ENCODE assay signal across 22 mouse cellular contexts in the genomic region with DNA sequence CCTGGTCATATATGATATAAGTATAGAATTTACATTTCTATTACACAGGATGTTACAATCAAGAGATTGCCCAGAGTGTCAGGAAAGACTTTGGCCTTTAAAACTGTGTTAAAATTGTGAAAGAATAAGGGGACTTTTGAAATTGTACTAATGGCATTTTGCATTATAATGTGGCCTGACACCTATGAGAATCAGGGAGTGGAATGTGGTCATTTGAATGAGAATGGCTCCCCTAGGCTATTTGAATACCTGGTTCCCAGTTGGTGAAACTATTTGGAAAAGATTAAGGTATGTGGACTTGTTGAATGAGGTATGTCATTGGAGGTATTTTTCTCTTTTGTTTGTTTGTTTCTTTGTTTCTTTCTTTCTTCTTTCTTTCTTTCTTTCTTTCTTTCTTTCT.
"Had no signal": no experiment of that assay in that cellular context is flagged by ENCODE, and none has a peak within 500 bp of the region (broad histone marks: within the 10 kb centered on the region; RNA-seq: fewer than 3 reads in every experiment).

No protein-coding gene starts in this region.

- H3K27ac ChIP-seq: heart, adult 2 months; heart, embryonic 13.5 days; heart, embryonic 15.5 days; hindbrain, embryonic 12.5 days; hindbrain, embryonic 14.5 days; intestine, embryonic 15.5 days; limb, embryonic 10.5 days; limb, embryonic 12.5 days; liver, embryonic 13.5 days; liver, embryonic 15.5 days had no signal

- H3K4me3 ChIP-seq: heart, adult 2 months; heart, embryonic 13.5 days; heart, embryonic 15.5 days; hindbrain, embryonic 12.5 days; intestine, embryonic 15.5 days; limb, embryonic 10.5 days; limb, embryonic 12.5 days; liver, embryonic 13.5 days; liver, embryonic 15.5 days had no signal

- H3K27me3 ChIP-seq: heart, embryonic 13.5 days; heart, embryonic 15.5 days; hindbrain, embryonic 12.5 days; intestine, embryonic 15.5 days; limb, embryonic 12.5 days; liver, embryonic 13.5 days; liver, embryonic 15.5 days had no signal

- H3K9me3 ChIP-seq: heart, embryonic 13.5 days; heart, embryonic 15.5 days; hindbrain, embryonic 12.5 days; intestine, embryonic 15.5 days; limb, embryonic 10.5 days; limb, embryonic 12.5 days; liver, embryonic 13.5 days; liver, embryonic 15.5 days had no signal

- H3K36me3 ChIP-seq: heart, embryonic 13.5 days; heart, embryonic 15.5 days; hindbrain, embryonic 12.5 days; intestine, embryonic 15.5 days; limb, embryonic 10.5 days; limb, embryonic 12.5 days; liver, embryonic 13.5 days; liver, embryonic 15.5 days had no signal

- H3K4me1 ChIP-seq: heart, embryonic 13.5 days; heart, embryonic 15.5 days; hindbrain, embryonic 12.5 days; intestine, embryonic 15.5 days; limb, embryonic 10.5 days; limb, embryonic 12.5 days; liver, embryonic 13.5 days; liver, embryonic 15.5 days had no signal

- H3K9ac ChIP-seq: heart, embryonic 13.5 days; heart, embryonic 15.5 days; hindbrain, embryonic 12.5 days; hindbrain, embryonic 14.5 days; intestine, embryonic 15.5 days; limb, embryonic 12.5 days; liver, embryonic 13.5 days; liver, embryonic 15.5 days had no signal

- DNase-seq: gastrocnemius, postnatal 14 days; gastrocnemius, postnatal 36 days; heart, adult 11 months; heart, adult 2 months; heart, postnatal 14 days; heart, postnatal 36 days; kidney, adult 18-20 months; kidney, adult 8-10 months; kidney, postnatal 10 days; kidney, postnatal 25 days; layer of hippocampus, adult 9-11 months; layer of hippocampus, postnatal 36 days; liver; liver, embryonic 13.5 days had no signal
